Mouse (Mus musculus): ENCODE measurements around the gene Znrf3.
"Not testable (repeated sequence)": the region's sequence is repeated elsewhere in the genome, so short reads cannot be mapped to it uniquely, and the experiment has no call there.

The Znrf3 gene

DNA sequence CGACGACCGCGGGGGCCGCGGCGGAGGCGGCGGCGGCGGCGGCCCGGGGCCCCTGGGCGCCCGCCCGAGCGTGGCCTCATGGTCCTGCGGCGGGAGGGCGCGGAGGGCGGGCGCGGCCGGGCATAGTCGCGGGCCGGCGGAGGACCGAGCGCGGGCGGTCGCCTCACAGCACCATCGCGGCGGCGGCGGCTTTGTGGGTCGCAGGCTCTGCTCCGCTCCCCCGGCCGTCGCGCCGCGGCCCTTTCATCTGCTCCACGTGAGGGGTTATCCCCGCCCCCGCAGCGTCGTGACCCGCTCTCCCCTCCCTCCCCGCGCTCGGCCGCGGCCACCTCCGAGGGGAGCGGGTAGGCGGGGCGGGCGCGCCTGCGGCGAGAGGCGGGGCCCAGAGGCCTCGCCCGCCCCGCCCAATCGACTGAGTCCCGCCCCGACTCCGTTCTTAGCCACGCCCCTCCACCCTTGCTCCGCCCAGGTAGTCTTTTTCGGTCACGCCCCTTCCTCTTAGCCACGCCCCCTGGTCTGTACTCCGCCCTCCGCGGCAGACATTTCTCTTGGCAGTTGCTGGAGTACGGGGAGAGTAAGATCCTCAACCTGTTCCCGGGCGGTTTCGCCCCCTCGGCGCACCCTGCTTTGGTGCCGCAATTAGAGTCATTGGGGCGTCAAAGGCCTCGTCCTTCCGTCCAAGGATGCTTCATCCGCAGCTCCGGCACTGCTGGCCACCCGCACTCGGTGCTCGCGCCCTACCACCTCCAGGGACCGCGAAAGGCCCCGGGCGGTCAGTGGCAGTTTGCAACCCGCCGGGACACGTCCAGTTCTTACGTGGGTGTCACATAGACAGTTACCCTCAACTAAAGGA is at the start of gene Znrf3:
Znrf3 (minus strand) TSS at position 249 of the 853 bp plus-strand sequence.
- peak; percentile 99 for DNase-seq

DNA sequence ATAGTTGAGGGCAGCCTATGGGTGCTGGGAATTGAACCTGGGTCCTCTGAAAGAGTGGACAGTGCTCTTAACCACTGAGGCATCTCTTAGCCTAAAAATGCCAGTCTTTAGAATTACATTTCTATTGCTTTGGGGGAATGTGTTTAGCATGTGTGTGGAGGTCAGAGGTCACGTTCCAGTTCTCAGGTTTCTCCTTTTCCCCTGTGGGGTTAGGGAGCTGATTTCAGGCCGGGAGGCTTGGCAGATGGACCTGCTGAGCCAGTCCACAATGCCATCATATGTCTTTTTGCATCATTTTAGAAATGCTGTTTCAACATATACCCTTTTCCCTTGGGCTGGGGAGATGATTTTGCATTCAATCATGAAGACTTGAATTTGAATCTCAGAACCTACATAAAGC is 49.2 kb upstream of the Znrf3 start:
- DNase-seq: no peak

DNA sequence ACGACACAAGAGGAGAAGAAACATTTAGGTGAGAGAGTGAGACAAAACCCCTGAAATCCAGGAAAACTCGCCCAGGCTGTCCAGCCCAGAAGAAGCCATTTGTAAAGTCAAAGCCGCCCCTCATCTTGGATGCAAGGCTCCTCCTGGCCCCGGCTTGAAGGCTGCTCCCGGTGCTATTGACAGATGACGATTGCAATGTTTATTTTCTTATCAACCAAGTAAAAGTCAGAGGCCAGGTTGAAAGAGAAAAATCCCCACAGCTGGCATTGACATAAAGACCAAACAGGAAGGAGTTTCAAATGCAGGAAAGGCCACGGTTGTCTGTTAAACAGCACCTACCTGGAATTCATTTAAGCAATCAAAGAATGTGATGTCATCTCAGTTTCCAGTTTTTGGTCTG is 47.3 kb upstream of the Znrf3 start:
- no peak for DNase-seq

DNA sequence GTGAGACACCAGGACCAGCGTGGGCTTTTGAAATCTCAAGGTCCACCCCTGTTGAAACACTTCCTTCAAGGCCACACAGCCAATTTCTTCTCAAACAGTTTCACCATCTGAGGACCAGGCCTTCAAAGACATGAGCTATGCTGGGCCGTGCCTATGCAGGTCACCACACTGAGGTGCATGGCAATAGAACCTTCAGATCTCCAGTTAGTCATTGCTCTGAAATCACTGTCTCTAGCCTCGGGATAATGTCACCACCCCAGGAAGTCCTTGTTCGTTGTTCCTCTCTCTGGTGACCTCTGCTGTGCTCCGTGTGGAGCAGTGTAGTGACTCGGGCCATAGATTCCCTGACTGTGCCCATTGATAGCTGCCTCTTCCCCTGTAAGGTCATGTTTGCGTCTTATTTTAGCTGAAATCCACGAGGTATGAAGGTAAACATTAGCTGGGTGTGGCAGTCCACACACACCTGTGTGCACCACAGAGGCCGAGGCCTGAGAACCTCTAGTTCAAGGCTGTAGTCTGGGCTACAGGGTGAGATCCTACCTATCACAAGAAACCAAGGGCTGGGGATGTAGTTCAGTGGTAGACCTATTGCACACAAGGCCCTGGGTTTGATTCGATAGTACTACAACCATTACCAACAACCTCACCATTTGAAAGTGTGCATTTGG is 46.5 kb upstream of the Znrf3 start:
- no peak for DNase-seq

DNA sequence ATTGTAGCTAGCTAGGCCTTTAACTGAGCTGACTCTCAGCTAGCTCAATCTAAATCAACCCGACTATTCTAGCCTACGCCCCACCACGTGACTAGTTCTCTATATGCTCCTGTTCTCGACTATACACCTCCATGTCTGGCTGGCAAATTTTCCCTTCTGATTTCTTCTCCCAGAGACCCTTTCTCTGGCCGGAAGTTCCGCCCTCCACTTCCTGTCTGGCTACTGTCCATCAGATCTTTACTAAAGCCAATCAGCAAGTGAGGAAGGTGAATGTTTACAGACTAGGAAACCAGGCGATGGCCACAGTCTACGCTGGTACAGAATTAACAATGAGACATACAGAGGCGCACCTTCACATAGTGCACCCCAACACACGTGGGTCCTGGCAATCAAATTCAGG is 44.8 kb upstream of the Znrf3 start:
- not testable (repeated sequence) for DNase-seq

DNA sequence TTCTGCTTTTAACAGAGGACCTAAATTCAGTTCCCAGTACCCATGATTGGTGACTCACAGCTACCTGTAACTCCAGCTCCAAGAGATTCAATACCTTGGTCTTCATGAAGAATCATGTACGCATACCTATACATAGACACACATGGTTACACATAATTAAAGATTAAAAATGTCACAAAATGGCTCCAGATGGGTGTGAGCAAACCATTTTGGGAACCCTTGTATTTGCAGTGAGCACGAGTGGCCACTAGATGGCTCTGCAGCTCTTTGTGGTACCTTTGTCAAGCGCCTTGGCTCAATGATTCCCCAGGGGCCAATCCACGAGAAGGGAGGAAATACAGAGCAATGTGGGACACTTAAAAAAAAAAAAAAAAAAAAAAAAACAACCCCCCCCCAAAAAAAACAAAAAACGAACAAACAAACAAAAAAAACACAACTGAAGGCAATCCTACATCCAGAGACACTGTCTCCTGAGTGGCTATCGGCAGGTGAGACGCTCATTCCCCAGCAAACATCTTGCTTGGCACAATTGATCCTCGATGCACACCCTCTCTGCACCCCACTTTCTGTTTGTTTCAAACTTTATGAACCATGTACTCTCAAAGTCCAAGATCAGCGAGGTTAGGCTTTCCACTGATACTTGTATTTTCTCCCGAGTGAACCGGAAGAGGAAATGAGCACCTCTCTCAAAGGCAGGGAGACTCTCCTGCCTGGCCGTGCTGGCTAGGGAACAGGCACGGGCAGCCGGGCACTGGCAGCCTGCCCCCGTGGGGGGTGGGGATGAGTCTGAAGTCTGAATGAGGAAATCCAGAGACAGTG is 40.8 kb upstream of the Znrf3 start:
- DNase-seq: peak; percentile 90

DNA sequence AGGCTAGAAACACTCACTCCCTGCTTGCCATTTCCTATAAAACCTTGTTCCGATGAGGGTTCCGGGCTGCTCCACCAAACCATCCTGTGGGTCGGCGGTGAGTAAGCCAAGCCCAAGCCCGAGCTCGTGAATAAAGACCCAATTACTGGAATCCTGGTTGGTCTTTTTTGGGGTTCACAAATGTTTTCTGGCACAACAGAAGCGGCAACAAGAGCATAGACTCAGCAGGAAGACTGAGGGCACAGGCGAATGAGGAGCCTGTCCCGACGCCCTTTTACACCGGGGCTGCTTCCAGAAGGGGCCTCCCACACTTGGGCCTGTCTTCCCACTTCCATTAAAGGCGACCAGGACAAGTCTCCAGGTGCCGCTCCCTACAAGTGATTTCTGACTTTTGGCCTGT is 37.9 kb upstream of the Znrf3 start:
- no peak for DNase-seq

DNA sequence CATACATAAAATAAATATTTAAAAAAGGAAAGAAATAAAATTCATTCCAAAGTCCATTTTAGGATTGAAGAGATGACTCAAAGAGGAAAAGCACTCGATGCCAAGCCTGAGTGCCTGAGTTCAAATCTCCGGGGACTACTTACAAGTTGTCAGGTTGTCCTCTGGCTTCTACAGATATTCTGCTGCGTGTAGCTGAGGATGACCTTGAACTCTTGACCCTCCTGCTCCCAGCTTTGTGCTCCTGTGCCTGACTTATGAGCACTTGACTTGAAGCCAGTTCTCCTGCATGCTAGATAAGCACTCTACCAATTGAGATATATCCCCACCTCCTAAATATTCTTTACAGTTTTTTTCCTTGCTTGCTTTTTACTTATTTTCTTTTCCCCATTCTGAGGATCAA is 34.2 kb upstream of the Znrf3 start:
- DNase-seq: no peak

DNA sequence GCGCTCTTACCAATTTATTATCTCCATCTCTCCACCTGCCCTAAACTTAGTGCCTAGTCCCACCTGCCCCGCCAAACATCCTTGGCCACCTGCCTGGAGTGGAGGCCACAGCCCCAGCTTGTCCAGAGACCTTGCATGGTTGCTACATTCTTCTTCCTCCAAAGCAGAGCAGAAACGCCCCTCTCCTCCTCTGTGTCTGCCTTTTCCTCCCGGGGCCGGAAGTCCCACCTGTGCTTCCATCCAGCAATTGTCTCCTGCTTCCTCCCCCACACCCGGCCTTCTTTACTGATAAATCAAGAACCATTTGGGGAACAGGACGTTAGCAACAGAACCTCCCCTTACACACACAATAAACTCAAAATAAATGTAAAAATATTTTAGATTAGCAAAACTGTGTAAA is 33.5 kb upstream of the Znrf3 start:
- no peak for DNase-seq

DNA sequence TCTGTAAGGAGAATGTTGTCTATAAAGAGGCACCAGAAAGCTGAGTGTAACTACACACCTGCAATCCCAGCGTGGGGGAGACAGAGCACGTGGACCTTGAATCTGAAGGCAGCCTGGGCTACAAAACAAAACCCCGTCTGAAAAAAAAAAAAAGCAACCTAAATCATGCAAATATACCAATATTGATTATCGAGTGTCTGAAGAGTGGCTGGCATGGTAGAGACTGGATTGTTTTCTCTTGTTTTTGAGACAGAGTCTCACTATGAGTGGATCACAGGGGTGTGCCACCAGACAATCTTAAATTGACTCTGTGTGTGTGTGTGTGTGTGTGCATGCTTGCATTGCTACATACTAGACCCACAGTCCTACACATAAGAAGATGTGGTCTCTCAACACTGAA is 32.2 kb upstream of the Znrf3 start:
- DNase-seq: no peak

DNA sequence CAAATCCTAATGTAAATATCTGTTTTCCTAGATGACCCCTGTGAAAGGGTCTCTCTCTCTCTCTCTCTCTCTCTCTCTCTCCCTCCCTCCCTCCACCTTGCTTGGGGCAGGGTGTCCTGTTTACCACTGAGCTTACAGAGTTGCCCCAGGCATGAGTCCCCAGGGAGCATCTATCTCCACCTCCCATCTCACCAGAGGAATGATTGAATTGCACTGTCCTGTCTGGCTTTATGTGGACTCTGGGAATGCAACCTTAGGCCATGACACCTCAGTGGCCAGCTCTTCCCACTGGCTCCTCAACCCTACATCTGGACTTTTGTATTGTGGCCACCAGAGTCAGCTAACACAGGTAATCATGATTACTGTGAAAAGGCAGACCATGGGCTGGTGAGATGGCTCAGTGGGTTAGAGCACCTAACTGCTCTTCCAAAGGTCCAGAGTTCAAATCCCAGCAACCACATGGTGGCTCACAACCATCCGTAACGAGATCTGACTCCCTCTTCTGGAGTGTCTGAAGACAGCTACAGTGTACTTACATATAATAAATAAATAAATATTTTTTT is 31.0 kb upstream of the Znrf3 start:
- DNase-seq: not testable (repeated sequence)

DNA sequence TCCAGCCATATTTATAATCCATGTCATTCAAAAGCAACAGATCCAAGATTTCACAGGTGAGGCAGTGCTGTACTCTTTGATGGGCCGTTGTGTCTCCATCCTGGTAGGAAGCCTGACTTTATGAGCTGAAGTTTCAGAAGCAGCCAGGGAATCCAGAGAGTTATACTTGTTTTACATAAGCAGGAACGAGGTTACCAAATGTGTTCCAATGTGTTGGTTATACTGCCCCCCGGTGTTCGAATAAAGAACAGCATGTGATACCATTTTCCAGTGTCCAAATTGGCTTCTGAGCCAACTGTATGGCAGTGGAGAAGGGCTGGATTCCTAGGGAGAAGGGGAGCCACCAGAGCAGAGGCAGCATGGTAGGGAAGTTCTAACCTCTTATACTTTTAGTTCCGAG is 29.5 kb upstream of the Znrf3 start:
- peak; percentile 77 for DNase-seq

DNA sequence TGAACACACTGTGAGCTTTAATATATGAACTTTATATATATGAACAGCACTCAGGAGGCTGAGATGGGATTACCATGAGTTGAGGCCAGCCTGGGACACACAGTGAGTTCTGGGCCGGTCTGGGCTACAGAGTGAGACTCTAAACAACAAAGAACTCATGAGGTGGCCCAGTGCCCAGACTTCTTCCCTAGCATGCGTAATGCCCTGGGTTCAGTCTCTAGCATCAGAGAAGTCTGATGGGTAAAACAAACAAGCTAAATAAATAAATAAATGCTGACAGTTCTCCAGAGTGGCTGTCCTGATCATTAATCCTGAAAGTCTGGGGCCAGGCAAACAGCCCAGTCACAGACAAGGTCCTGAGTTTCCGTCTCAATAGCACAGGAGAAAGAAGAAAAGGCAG is 25.4 kb upstream of the Znrf3 start:
- peak; percentile 12 for DNase-seq

DNA sequence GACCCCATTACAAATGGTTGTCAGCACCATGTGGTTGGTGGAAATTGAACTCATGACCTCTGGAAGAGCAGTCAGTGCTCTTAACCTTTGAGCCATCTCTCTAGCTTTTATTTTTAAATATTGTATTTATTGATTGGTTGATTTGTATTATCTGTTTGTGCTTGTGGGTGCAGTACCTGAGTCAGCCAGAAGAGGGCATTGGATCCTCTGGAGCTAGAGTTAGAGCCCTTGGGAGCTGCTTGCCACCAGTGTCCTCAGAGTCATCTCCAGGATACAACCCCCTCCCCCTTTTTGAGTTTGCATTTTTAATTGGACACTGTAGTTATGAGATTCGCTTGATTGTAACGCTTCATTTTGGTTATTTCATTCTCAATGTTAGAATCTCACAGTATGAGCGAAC is 24.4 kb upstream of the Znrf3 start:
- peak; percentile 60 for DNase-seq

DNA sequence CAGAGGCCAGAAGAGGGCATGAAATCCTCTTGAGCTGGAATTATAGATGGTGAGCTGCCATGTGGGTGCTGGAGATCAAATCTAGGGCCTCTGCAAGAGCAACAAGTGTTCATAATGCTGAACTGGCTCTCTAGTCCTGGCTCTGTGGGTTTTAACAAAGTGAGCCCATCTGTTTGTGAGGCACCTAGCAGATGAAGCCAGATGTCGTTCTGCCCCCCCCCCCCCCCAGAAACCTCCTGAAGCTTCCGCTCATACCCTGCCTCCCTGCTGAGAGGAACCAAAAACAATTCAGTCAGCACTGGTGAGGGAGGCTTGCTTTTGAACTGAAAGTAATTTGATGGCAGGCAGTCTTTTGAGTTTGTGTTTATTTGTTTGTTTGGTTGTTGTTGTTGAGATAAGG is 23.8 kb upstream of the Znrf3 start:
- no peak for DNase-seq

DNA sequence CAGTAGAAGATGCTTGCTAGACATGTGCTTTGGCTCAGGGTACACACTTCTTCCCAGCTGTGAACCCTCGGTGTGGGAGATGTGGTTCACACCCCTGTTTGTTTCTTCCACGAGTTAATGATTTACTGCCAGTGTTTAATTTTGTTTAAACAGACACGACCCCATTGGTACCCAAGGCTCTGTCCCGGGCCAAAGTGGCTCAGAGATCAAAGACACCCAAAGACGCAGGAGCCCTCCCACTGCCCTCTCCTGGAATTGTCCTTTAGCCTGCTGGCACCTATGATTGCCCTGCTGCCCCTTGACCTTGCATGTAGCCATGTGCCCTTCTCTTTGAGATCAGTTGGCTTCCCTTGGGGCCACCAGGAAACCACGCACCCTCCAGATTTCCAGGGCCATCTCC is 7.3 kb upstream of the Znrf3 start:
- DNase-seq: no peak

DNA sequence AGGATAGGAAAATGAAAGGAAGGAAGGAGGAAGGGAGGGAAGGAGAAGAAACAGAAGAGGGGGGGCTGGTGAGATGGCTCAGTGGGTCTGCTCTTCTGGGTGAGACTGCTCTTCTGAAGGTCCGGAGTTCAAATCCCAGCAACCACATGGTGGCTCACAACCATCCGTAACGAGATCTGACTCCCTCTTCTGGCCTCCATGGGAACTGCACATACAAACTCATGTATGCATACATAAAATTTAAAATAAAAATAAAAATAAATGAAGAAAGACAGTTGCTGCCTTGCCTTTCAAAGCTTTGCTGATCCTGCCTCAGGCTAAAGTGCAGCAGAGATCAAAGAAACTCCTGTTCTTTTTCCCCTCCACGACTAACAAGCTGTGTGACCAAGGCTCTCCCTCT is 6.7 kb upstream of the Znrf3 start:
- no peak for DNase-seq

DNA sequence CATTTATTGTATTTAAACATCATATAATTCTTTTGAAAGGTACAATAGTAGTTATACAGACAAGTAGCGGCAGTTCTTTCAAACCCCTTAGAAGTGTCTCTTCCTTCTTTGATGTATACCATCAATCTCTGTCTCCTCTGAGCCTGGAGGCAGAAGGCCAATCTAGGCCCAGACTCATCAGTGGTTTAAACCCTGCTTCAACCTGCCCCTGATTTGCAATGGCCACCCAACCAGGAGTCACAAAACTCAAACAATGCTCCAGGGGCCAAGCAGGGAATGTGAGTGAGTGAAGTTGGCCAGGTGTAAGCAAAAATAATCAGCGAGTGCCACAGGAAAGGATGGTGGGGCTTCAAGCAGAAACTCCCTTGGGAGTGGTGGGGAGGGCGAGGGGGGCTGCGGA is 6.1 kb upstream of the Znrf3 start:
- DNase-seq: no peak

DNA sequence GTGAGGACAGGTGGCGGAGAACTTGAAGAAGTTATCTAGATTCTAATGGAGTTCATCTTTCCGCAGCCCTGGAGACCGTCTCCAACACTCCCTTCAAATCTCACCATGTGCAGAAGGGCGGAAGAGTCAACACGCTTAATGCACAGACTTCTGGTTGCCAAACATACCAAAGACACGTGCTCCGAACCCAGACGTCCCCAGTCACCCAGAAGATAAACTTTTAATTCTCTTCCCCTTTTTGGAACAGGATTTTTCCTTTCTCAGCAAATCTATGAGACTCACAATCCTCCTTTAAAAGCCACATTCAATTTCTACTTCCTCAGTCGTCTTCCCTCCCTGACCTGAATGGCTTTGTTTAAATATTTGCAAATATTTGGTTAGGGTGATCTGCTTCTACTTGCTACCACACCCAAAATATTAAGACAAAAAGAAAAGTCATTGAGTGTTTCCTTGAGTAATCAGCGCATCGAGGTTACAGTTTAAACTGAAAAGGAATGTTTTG is 856 bp upstream of the Znrf3 start:
- DNase-seq: no peak

DNA sequence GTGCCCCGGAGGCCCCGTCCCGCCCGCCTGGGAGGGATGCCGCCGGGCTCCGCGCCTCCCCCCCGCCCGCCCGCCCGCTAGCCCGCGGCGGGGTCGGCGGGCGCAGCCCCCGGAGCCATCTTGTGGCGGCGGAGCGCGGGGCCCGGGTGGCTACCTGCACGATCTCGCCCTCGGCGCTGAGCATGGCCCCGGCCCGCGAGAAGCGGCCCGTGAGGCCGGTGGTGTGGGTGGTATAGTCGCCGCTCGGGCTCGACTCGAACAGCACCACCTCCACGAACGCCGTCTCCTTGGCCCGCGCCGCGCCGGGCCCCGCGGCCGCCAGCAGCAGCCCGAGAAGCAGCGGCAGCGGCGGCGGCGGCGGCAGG is 431 bp downstream of the Znrf3 start:
- peak; percentile 21 for DNase-seq

DNA sequence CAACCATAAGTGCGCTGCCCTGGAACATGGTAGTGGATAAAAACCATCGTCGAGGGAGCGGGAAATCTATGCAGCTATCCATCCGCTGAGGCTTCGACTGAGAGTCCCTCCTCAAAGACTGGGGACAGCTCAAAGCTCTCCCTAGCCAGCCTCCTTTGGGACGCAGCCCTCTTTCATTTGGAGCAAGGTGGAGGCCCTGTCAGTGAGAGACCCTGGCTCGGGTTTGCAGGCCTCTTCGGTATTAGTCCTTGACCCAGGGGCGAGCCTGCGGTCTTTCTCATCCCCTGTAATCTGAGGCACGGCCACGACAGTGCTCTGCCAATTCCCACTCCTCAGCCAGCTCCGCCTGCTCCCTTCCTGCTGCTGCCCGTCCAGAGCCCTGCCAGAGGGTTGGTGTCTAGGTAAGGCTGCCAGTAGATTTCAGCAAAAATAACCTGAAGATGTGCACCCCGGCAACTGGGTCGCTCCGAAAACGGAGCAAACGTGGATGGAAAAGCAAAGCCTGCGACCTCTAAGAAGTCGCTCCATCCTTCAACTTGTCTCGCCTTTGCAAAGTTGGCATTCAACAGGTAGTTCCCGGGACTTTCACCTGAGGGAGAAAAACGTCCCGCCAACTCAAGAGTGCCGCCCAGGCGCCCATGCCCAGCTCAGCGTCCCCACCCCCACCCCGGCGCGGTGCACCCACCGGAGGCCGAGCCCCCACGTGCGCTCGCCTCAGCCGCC is 975 bp downstream of the Znrf3 start:
- peak; percentile 16 for DNase-seq

DNA sequence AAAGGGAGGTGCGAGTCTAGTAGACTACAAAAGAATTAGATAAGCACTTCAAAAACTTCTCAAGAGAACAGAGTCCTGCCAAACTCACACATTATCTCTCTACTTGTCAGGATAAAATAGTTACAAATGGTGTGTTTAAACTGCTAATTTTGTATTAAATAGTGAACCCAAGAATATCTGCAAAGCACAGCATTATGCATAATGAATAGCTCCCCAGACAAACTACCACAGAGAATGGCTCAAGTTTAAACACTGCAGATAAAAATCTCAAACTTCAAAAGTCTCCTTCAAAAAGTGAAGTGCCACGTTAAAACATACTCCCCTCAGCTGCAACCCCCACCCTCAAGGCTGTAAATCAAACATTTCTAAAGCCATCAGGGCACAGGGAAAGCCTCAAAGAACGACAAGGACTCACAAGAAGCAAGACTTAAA is 2.0 kb downstream of the Znrf3 start:
- no peak for DNase-seq

DNA sequence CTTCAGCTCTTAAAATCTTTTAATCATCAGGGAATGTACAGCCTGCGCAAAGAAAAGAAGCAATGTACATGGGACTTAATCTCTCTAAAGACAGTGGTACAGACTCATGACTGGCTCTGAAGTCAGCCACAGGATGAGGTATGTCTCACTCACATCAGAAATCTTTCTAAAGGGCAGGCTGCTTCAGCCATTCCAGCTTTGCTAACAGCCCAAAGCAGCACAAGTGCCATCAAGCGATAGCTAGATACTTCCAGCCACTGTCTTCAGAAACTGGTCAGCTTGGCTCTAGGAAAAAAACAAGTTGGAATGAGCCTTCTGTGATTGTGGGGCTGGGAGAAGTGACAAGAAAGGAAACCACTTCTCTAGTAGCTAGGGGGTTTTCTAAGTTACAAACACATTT is 7.0 kb downstream of the Znrf3 start:
- no peak for DNase-seq
